Mouse (Mus musculus) heart, adult 2 months (tissue): ENCODE measurements around the gene Endou. TPM values are rescaled to one million over a fixed set of nuclear protein-coding genes. Genes with fewer than 3 reads are reported as not detected.
A peak's percentile ranks its signal among the peaks of the same experiment; 100 is the strongest.

Experiments
- DNase-seq, 2 experiments: peaks; one replicate each; pipeline ENCODE4 v3.0.0; 2021
- H3K27ac ChIP-seq: fragments of 200-600 bp; 2 replicates; pipeline ENCODE4 v1.8.1; 2022
- H3K27me3 ChIP-seq: fragments of 200-500 bp; 2 replicates; pipeline ENCODE4 v1.6.1; 2012; ENCODE audit warnings: mild to moderate bottlenecking, low read length, inconsistent platforms, mixed read lengths; ENCODE audit not compliant: control insufficient read depth, insufficient read depth
- H3K36me3 ChIP-seq: fragments of 200-500 bp; 2 replicates; pipeline ENCODE4 v1.6.1; 2012; ENCODE audit warnings: low read length, inconsistent platforms; ENCODE audit not compliant: control insufficient read depth, insufficient read depth
- H3K4me1 ChIP-seq: fragments of 200-500 bp; 2 replicates; pipeline ENCODE4 v1.6.1; 2011; ENCODE audit warnings: low read length; ENCODE audit not compliant: control insufficient read depth, insufficient read depth
- H3K4me3 ChIP-seq: fragments of 200-600 bp; 2 replicates; pipeline ENCODE4 v1.8.1; 2022
- H3K79me2 ChIP-seq: fragments of 200-500 bp; replicated peaks from 2 replicates; pipeline ENCODE4 v1.6.1; 2012; ENCODE audit warnings: mild to moderate bottlenecking, inconsistent platforms, low read length, moderate library complexity, mixed read lengths; ENCODE audit not compliant: control insufficient read depth, insufficient read depth
- H3K9ac ChIP-seq: fragments of 200-500 bp; 2 replicates; pipeline ENCODE4 v1.6.1; 2012; ENCODE audit warnings: low read depth, mild to moderate bottlenecking, control low read depth, inconsistent platforms, low read length, mixed read lengths
- CTCF ChIP-seq: fragments of 200-600 bp; IDR thresholded peaks from 2 replicates; pipeline ENCODE4 v1.8.1; 2022; ENCODE audit warnings: antibody characterized with exemption, mild to moderate bottlenecking, moderate library complexity
- EP300 ChIP-seq: fragments of 200-500 bp; IDR thresholded peaks from 2 replicates; pipeline ENCODE4 v1.6.1; 2011; ENCODE audit warnings: low read depth, low read length, control low read depth; ENCODE audit not compliant: insufficient read depth
- POLR2A ChIP-seq: fragments of 200-500 bp; IDR thresholded peaks from 2 replicates; pipeline ENCODE4 v1.6.1; 2011; ENCODE audit warnings: mild to moderate bottlenecking, low read depth, low read length, control low read depth; ENCODE audit not compliant: insufficient read depth
- WGBS: fragments of 180-500 bp; shearing (Covaris S2); methylation state at CpG from one replicate; pipeline ENCODE4 v1.1.7; 2018; 5-methylcytosine and 5-hydroxymethylcytosine counted together
- intact Hi-C: fragments of 180-260 bp; cut with DNase I; formaldehyde crosslinking; loops from one replicate; pipeline ENCODE4 v1.15.1; 2025
- polyA plus RNA-seq: library from polyadenylated mRNA; depleted of rRNA; stranded (reverse); fragments of >200 nt; gene quantifications from 2 replicates; pipeline ENCODE4 v1.2.3, GENCODE M21; 2012
- total RNA-seq, 2 experiments: library from RNA; stranded (reverse); gene quantifications; 2 replicates each; pipeline ENCODE4 v1.2.3; 2021

Gene Endou
- total and polyA plus RNA-seq, 3 experiments = 1.1 to 2.4 (median 1.2) TPM

DNA sequence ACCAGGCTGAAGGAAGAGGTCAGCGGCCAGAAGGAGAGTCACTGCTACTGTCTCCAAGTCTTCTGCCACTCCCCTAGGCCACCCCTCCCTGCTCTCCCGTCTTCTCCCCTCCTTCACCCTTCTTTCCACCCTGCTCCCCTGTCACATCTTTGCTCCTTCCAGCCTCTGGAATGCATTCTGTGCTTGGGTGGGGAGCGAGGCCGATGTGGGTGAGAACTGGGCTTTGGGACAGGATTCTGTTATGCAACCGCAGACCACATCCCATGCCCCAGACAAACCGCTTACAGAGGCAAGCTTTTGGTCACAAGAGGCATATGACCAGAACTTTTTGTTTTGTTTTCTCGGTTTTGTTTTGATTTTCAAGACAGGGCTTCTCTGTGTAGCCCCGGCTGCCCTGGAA, 4.1 kb downstream of the Endou start:
- peak overlapping the region; percentile 43 for H3K27ac ChIP-seq
- DNase-seq = peak; percentile 55 to 67
- no peaks in the 10 kb centered on the region for H3K36me3 ChIP-seq
- no peaks in the 10 kb centered on the region for H3K79me2 ChIP-seq
- no peak overlapping the region for H3K9ac ChIP-seq
- intact Hi-C loops = no loop called here
- TF ChIP-seq EP300 (no peak), POLR2A (no peak), CTCF (no peak)
- 70% methylated on average over 8 of the region's 8 CpGs for WGBS
- H3K4me3 ChIP-seq = no peak overlapping the region
- H3K27me3 ChIP-seq = no peaks in the 10 kb centered on the region
- H3K4me1 ChIP-seq = peaks cover 18% of the 10 kb centered on the region

DNA sequence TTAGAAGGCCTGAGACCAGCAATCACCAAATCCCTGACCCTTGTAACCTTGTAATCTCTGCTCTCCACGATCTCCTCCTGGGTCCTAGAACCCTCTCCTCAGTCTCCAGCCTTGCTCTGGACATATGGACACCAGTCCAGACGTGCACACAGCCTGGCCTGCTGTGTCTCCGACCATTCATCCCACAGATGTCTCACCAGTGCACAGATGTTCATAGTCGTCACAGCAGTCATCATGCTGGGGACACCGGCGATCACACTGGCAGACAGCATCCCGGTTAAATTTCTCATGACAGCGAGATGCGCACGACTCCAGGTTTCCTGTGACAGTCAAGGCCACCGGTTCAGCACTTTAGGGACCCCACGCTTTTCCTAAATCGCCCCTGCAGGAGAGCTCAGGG, 4.8 kb downstream of the Endou start:
- no peak for TF ChIP-seq POLR2A
- TF ChIP-seq EP300 = no peak
- TF ChIP-seq CTCF = no peak
- 82% methylated on average over 13 of the region's 13 CpGs for WGBS
- Histone ChIP-seq H3K36me3 (no peaks in the 10 kb centered on the region), H3K27ac (no peak overlapping the region; the same call in 1 of the 2 replicates), H3K27me3 (no peaks in the 10 kb centered on the region), H3K4me3 (no peak overlapping the region), H3K9ac (no peak overlapping the region), H3K4me1 (peaks cover 22% of the 10 kb centered on the region), H3K79me2 (no peaks in the 10 kb centered on the region)
- intact Hi-C loops = no loop called here
- peak in 1 of 2 experiments; percentile 22 for DNase-seq

DNA sequence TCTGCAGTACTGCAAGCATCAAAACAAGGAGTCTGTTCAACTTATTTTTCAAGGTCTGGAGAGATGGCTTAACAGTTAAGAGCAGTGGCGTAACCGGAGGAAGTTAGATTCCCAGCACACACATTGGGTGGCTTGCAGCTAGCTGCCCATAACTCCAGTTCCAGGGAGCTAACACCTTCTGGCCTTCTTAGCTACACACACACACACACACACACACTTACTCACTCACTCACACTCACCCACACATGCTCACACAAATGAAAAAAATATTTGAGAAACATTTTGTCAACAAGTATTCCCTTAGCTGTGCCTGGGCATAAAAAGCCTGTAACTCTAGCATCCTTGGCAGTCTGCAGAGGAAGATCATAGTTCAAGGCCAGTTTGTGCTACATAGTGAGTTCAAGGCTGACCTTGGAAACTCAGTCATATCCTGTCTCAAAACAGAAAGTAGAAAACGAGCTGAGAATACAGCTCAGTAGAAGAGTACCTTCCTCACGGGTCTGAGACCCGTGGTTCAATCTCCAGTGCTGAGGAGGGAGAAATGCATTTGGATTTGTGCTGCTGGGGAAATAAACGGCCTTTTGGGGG, 5.8 kb downstream of the Endou start:
- WGBS = 63% methylated on average over 6 of the region's 6 CpGs

DNA sequence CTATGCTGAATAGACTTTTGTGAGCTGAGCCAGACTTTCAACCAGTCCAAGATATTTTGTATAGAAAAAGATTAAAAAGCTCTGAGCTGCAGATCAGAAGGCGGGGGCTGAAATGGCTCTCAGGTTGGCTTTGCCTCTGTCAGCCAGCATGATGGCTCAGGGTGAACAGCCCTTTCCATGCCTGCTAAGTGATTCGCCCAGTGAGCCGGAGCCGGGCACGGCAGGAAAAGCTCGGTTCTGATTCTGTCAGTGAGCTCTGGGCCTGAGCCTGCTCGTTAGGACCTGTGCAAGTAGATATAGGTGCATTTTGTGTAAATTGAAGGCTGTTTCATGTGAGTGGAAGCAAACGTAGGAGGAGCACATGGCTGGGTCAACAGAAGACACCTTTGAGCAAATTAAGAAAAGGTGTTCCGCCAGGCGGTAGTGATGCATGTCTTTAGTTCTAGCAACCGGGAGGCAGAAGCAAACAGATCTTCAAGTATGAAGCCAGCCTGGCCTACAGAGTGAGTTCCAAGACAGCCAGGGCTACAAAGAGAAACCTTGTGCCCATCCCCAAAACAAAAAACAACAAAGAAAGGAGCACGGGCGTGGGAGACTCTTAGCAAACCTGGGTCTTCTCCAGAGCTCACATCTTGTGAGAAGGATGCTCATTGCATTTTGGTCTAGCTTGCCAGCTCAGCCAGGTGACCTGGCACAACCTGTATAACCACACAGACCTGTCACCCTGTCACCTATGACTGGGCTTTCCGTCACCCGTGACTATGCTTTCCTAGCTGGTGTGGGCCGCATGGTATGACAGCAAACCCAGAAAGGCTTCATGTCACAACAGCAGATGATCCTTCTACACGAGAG, 6.6 kb downstream of the Endou start:
- Histone ChIP-seq H3K4me1 (peaks cover 22% of the 10 kb centered on the region), H3K79me2 (no peaks in the 10 kb centered on the region), H3K9ac (no peak overlapping the region), H3K4me3 (no peak overlapping the region), H3K27ac (no peak overlapping the region), H3K36me3 (no peaks in the 10 kb centered on the region), H3K27me3 (no peaks in the 10 kb centered on the region)
- TF ChIP-seq EP300 = no peak
- TF ChIP-seq POLR2A = no peak
- TF ChIP-seq CTCF = no peak
- 94% methylated on average over 17 of the region's 17 CpGs for WGBS
- intact Hi-C loops = no loop called here
- no peak for DNase-seq

More for the DNA sequence above, 5.8 kb downstream of the Endou start:
- no peak for DNase-seq
- Histone ChIP-seq H3K27me3 (no peaks in the 10 kb centered on the region), H3K36me3 (no peaks in the 10 kb centered on the region), H3K9ac (no peak overlapping the region), H3K4me1 (peaks cover 27% of the 10 kb centered on the region), H3K27ac (no peak overlapping the region), H3K79me2 (no peaks in the 10 kb centered on the region), H3K4me3 (no peak overlapping the region)
- TF ChIP-seq POLR2A = no peak
- TF ChIP-seq CTCF = no peak
- TF ChIP-seq EP300 = no peak
- intact Hi-C loops = no loop called here

DNA sequence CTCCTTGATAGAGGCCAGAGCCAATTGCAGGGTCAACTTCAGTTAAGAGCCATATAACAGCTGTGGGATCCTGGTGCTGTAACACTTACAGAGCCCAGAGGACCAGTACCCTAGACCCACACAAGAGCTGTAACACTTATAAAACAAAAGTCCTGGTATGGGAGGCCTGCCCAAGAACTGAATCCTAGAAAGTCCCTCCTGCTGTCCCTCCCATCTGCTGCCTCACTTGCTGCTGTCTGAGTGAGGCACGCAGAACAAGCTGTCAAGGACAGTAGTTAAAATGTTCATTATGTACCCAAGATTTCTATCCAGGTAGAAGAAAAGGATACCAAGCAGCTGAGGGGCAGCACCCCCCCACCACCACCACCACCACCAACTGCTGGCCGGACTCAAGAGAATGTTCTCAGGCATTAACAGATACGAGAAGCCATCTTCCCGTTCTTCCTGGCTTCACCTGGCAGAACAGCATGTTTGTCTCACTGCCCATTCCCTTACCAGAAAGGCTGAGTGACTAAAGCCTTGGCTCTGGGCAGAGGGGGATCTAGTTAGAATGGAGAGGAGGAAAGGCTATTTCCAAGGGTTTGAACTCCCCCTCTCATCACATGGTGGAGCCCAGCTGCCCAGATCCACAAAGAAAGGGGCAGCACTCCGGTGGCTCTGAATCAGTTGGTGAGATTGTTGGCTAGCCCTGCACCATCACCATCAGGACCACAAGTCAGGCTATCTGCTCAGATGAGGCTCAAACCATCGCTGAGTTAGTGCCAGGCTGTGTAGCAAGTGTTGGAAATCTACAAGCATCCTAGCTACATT, 7.4 kb downstream of the Endou start:
- peaks cover 22% of the 10 kb centered on the region for H3K4me1 ChIP-seq
- H3K36me3 ChIP-seq = no peaks in the 10 kb centered on the region
- intact Hi-C loops = no loop called here
- TF ChIP-seq POLR2A (no peak), EP300 (no peak), CTCF (no peak)
- H3K4me3 ChIP-seq = no peak overlapping the region
- no peaks in the 10 kb centered on the region for H3K27me3 ChIP-seq
- no peak for DNase-seq
- no peak overlapping the region for H3K27ac ChIP-seq
- 85% methylated on average over 6 of the region's 6 CpGs for WGBS
- H3K79me2 ChIP-seq = no peaks in the 10 kb centered on the region
- H3K9ac ChIP-seq = no peak overlapping the region
